Mouse (Mus musculus) thymus, postnatal 0 days (tissue): ENCODE measurements around the gene Ceacam18. TPM values are rescaled to one million over a fixed set of nuclear protein-coding genes. Genes with fewer than 3 reads are reported as not detected.
A peak's percentile ranks its signal among the peaks of the same experiment; 100 is the strongest.

Experiments
- DNase-seq: peaks from one replicate; pipeline ENCODE4 v3.0.0-alpha.2; 2015; ENCODE audit warnings: low spot score
- polyA plus RNA-seq: library from polyadenylated mRNA; unstranded; fragments of >200 nt; fragmentation: Nextera tagmentation; extraction: Ambion mirVana; gene quantifications from 2 replicates; pipeline ENCODE4 v1.2.1, GENCODE M21; 2015

Gene Ceacam18
- 0.29 and 0.71 TPM in 2 replicates for polyA plus RNA-seq

DNA sequence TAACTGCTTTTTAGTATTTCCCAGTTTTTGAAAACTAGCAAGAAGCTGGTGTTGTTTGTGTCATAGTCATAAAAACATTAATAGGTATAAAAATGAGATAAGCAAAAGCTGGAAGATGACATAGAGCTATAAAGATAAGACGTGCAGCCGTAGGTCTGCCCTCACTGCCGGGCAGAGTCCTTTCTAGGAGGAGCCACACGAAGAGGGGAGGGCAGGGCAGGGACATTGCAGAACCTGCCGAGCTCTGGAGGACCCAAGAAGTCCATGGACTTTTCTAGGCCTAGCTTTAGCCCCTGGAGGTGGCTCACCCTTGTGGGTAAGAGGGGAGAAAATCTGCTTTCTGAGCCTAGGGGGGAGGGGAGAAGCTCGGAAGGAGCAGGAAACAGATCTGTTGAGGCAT lies at the start of gene Ceacam18:
TSS of gene Ceacam18 (plus strand) at position 208 of the 400 bp plus-strand sequence.
- no peak for DNase-seq

GRCm38 (mm10) chr7:43584790-43585189 lies 49.7 kb upstream of the Ceacam18 start:
- DNase-seq = no peak

- DNase-seq = no peak
These were observed 32.6 kb upstream of the Ceacam18 start for GRCm38 (mm10) chr7:43601884-43602283.

DNA sequence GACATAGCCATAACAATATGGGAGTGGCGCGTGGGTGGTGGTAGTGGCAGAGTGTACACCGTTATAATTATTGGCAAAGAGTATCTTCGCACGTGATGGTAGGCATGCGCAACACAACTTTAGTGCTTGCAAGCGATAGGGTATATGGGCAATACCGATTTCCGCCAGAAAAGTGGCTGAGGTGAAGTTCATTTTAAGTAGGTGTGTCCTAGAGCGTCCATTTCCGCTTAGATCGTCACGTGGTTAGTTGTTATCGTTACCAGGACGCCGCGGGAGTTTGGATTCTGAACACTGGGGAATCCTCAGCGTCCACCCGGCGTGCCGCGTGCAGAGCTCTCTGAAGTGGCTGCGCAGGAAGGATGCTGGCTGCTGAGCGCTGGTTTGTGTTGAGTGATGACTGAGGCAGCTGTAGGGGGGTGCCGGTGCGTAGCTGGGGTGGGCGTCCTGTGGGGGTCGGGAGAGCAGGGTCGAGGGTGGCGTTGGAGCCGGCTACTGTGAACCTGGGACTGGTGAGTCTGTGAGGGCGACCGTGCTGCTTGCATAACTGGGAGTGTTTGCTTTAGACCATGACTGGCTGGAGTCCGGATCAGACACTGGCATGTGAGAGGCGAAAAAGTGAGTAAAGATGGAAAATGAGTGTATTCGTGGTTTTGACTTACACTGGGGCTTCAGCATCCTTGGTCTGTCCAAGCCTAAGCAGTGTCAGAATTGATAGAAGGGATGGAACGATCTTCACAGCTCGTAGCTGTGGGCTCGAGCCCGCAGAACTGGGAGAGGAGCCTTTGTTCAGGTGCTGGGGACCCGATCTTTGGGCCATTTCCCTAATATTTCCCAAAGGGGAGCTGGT lies 27.4 kb upstream of the Ceacam18 start, which contains the start of gene Zfp819:
TSS of gene Zfp819 (plus strand) at position 274 of the 847 bp plus-strand sequence.
- DNase-seq = peak; percentile 68

GRCm38 (mm10) chr7:43607743-43608287 lies 26.7 kb upstream of the Ceacam18 start:
- no peak for DNase-seq

GRCm38 (mm10) chr7:43608316-43608824 lies 26.1 kb upstream of the Ceacam18 start:
- DNase-seq = no peak

GRCm38 (mm10) chr7:43613816-43614551 lies 20.5 kb upstream of the Ceacam18 start:
- DNase-seq = no peak

GRCm38 (mm10) chr7:43622927-43623326 lies 11.6 kb upstream of the Ceacam18 start:
- no peak for DNase-seq

- DNase-seq = no peak
These were observed 10.7 kb upstream of the Ceacam18 start for GRCm38 (mm10) chr7:43623819-43624218.

GRCm38 (mm10) chr7:43625065-43625464 lies 9.4 kb upstream of the Ceacam18 start:
- no peak for DNase-seq

DNA sequence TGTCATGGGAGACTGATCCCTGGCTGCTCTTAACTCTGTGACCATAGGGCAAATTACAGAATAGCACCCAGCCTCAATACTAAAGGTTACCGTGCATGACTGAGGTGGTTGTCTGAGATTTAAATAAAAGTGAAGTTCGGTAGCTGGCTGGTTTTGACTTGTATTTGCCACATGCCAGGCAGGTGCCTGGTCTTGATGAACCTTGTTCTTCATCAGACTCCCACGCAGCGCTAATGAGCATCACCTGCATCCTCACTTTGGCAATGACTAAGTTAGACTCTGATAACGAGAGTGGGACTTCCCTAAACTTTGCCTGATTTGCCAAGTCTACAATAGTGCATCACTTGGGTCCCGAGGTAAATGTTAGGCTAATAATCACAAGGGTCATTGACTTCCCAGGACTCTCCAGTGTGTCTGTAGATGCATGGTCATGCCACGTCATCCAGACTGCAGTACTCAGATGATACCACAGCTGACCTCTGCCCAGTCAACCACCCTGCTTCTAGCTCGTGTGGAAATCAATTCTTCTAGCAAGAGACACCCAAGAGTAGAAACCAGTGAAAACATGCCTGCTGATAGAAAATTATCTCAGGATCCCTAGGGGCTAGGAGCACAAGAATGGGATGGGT lies 8.6 kb upstream of the Ceacam18 start:
- no peak for DNase-seq

- no peak for DNase-seq
These were observed 567 bp upstream of the Ceacam18 start for GRCm38 (mm10) chr7:43633940-43634339.

DNA sequence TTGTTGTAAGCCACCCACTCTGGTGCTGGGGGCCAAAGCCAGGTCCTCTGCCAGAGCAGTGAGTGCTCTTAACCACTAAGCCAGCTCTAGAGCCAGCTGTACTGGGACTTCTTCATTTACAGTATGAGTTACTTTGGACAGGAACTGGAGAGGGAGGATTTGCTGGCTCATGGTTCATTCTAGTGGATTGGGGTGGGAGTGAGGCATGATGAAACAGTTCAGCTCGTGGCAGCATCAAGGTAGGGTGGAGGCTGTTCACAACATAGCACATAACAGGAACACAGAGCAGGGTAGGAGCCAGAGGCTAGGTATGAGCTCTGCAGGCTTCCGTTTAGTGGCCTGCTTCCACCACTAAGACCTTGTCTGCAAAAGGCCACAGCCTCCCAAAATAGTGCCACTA lies 1.7 kb downstream of the Ceacam18 start:
- no peak for DNase-seq

GRCm38 (mm10) chr7:43637118-43637517 lies 2.6 kb downstream of the Ceacam18 start:
- DNase-seq = no peak

DNA sequence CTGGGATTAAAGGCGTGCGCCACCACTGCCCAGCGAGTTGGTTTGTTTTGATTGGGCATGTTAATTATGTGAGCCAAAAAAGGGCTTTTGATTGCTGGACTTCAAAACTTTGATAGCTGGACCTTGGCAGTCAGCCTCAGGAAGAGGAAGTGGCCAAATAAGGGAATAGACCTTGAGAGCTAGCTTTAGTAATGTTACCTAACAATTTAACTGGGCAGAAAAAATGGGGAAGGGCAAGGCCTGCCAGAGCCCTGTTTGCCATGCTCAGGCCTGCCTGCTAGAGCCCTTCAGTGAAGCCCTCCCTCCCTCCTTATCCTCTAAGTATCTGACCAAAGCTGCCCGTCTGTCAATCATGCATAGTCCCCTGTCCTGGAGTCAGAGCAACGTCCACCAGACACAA lies 8.1 kb downstream of the Ceacam18 start:
- no peak for DNase-seq

GRCm38 (mm10) chr7:43643046-43643652 lies 8.6 kb downstream of the Ceacam18 start:
- no peak for DNase-seq

DNA sequence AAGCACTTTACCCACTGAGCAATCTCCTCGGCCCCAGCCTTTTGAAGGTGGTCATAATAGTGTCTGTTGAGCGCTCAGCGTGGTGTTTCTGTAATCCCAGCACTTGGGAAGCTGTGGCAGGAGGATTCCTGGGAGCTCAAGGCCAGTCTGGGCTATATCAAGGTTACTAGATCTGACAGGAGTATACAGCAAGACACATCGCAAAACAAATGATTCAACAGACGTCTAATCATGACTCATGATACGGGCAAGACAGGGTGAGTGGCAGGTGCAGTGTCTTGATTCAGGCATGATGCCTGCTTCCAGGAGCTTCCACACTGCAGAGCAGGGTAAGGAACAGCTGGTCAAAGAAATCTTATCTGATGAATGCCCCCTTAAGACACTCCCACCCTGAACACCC lies 18.2 kb downstream of the Ceacam18 start:
- no peak for DNase-seq

- DNase-seq = no peak
These were observed 20.0 kb downstream of the Ceacam18 start for GRCm38 (mm10) chr7:43654519-43654918.

GRCm38 (mm10) chr7:43656232-43656631 lies 21.7 kb downstream of the Ceacam18 start:
- DNase-seq = no peak

DNA sequence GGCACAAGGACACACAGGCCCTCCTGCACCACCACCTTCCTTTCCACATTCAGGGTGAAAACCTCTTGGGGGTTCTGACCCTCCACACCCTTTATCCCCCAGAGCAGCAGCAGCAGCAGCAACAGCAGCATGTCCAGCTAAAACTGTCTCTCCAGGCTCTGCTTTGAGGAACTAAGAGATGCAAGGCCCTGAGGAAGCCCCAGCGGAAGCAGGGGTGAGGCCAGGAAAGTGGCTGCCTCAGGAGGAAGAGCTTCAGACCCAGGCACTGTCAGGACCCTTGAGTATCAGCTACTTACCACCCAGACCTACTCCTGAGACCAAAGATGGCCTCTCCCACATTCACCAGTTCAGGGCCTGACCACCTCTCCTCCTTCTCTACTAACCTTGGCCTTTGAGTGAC lies 25.5 kb downstream of the Ceacam18 start, which contains the start of gene Siglece:
TSS of gene Siglece (minus strand) at position 160 of the 400 bp plus-strand sequence.
- DNase-seq = no peak

- no peak for DNase-seq
These were observed 28.3 kb downstream of the Ceacam18 start for GRCm38 (mm10) chr7:43662804-43663203.
